9 mouse cellular contexts compared by ENCODE assay signal in genomic region chr4:87362201-87362600, GRCm38 (mm10).
DNase-seq lines count a peak whose midpoint lies in the region; ATAC-seq lines count a peak whose summit lies in the region.
"Had no signal": no experiment of that assay in that cellular context is flagged by ENCODE, and none has a peak within 500 bp of the region (broad histone marks: within the 10 kb centered on the region; RNA-seq: fewer than 3 reads in every experiment).

No protein-coding gene starts in this region.

- H3K27ac ChIP-seq in heart, embryonic 15.5 days = no peak overlapping the region
- H3K27ac ChIP-seq in forebrain, embryonic 13.5 days = no peak overlapping the region

- H3K4me2 ChIP-seq in heart, embryonic 15.5 days = no peak overlapping the region
- no peak overlapping the region for H3K4me2 ChIP-seq in forebrain, embryonic 13.5 days

- H3K36me3 ChIP-seq in heart, embryonic 15.5 days = no peaks in the 10 kb centered on the region
- H3K36me3 ChIP-seq in forebrain, embryonic 13.5 days (ENCODE audit: poor library complexity, severe bottlenecking) = no peaks in the 10 kb centered on the region

- no peak overlapping the region for H3K9ac ChIP-seq in heart, embryonic 15.5 days
- no peak overlapping the region for H3K9ac ChIP-seq in forebrain, embryonic 13.5 days

- H3K4me1 ChIP-seq in heart, embryonic 15.5 days (replicated peaks) = no peaks in the 10 kb centered on the region
- no peaks in the 10 kb centered on the region for H3K4me1 ChIP-seq in forebrain, embryonic 13.5 days

- ATAC-seq in heart, embryonic 15.5 days (replicated peaks; ENCODE audit: insufficient number of reproducible peaks, insufficient read depth, low FRiP score, low read depth) = 0 out of 2 replicates have a peak, but pooled peaks have one; percentile 31
- ATAC-seq in forebrain, embryonic 13.5 days = peak; percentile 91

- DNase-seq in heart, adult 9 months (ENCODE audit: low spot score in 2 of 2) = no peak
- DNase-seq in brain, adult 2 months (ENCODE audit: low read depth, low spot score) = peak; percentile 92
- peak; percentile 50 to 60 for DNase-seq in layer of hippocampus, postnatal 36 days
- DNase-seq in retina, adult 2 months (ENCODE audit: low read depth, low spot score) = peak; percentile 26
- DNase-seq in thymus, adult 18-20 months = no peak
- no peak for DNase-seq in urinary bladder, postnatal 36 days (ENCODE audit: low spot score in 2 of 2)

- no peaks in the 10 kb centered on the region for H3K27me3 ChIP-seq in heart, embryonic 15.5 days
- no peaks in the 10 kb centered on the region for H3K27me3 ChIP-seq in forebrain, embryonic 13.5 days

- no peaks in the 10 kb centered on the region for H3K9me3 ChIP-seq in heart, embryonic 15.5 days (replicated peaks)
- H3K9me3 ChIP-seq in forebrain, embryonic 13.5 days (replicated peaks) = no peaks in the 10 kb centered on the region

- 12% methylated on average over 6 of the region's 6 CpGs for WGBS in heart, embryonic 15.5 days
- 10% methylated on average over 6 of the region's 6 CpGs for WGBS in forebrain, embryonic 13.5 days

- H3K4me3 ChIP-seq in heart, embryonic 15.5 days = no peak overlapping the region
- H3K4me3 ChIP-seq in forebrain, embryonic 13.5 days = no peak overlapping the region
- H3K4me3 ChIP-seq: erythroblast, embryonic 14.5 days had no signal

Comparison
In these comparisons a context has a peak if more than half of its experiments do, and no peak if none do; other contexts are left out.
1. DNase-seq: peak in brain, adult 2 months (single experiment), layer of hippocampus, postnatal 36 days (2 of 2) and retina, adult 2 months (single experiment); none in heart, adult 9 months (0 of 2), thymus, adult 18-20 months (0 of 2) and urinary bladder, postnatal 36 days (0 of 2).